Mouse (Mus musculus) testis, adult 2 months (tissue): ENCODE results near the gene Apold1. TPM values are rescaled to one million over a fixed set of nuclear protein-coding genes. Genes with fewer than 3 reads are reported as not detected.

ENCODE experiments used
- H3K27ac ChIP-seq: fragments of 200-500 bp; 2 replicates; pipeline ENCODE4 v1.5.1; 2012; ENCODE audit warnings: low read depth, low read length; ENCODE audit not compliant: control insufficient read depth, insufficient read depth
- H3K27me3 ChIP-seq: fragments of 200-500 bp; 2 replicates; pipeline ENCODE4 v1.6.1; 2012; ENCODE audit warnings: mild to moderate bottlenecking, low read length, moderate library complexity; ENCODE audit not compliant: control insufficient read depth, insufficient read depth
- H3K36me3 ChIP-seq: fragments of 200-500 bp; 2 replicates; pipeline ENCODE4 v1.6.1; 2012; ENCODE audit warnings: mild to moderate bottlenecking, low read length; ENCODE audit not compliant: control insufficient read depth, insufficient read depth
- H3K4me1 ChIP-seq: fragments of 200-500 bp; 2 replicates; pipeline ENCODE4 v1.6.1; 2012; ENCODE audit warnings: low read length; ENCODE audit not compliant: control insufficient read depth, insufficient read depth
- H3K4me3 ChIP-seq: fragments of 200-500 bp; 2 replicates; pipeline ENCODE4 v1.5.1; 2012; ENCODE audit warnings: low read depth, mild to moderate bottlenecking, low read length, moderate library complexity, mixed read lengths; ENCODE audit not compliant: control insufficient read depth
- CTCF ChIP-seq: fragments of 200-500 bp; IDR thresholded peaks from 2 replicates; pipeline ENCODE4 v1.5.1; 2012; ENCODE audit warnings: low read depth, mild to moderate bottlenecking, inconsistent platforms, low read length, moderate library complexity; ENCODE audit not compliant: control insufficient read depth, insufficient read depth, insufficient replicate concordance
- POLR2A ChIP-seq: fragments of 200-500 bp; IDR thresholded peaks from 2 replicates; pipeline ENCODE4 v1.6.1; 2012; ENCODE audit warnings: low read depth, mild to moderate bottlenecking, inconsistent platforms, low read length, moderate library complexity; ENCODE audit not compliant: control insufficient read depth
- polyA plus RNA-seq: library from polyadenylated mRNA; depleted of rRNA; stranded (reverse); fragments of >200 nt; gene quantifications from 2 replicates; pipeline ENCODE4 v1.2.3, GENCODE M21; 2012

Gene Apold1
- polyA plus RNA-seq, 1 experiment = 0.48 TPM

- H3K36me3 ChIP-seq = peaks cover 2% of the 10 kb centered on the region
- peak within 1 kb of the TSS; percentile 99 for H3K4me3 ChIP-seq
- TF ChIP-seq POLR2A (peak; percentile 75), CTCF (peak; percentile 98)
- H3K27ac ChIP-seq = peak within 1 kb of the TSS; percentile 67; the same call in 1 of the 2 replicates
- peaks cover 3% of the 10 kb centered on the region; the same call in 1 of the 2 replicates for H3K4me1 ChIP-seq
- no peaks in the 10 kb centered on the region for H3K27me3 ChIP-seq
Measured at GRCm38 (mm10) chr6:135011048-135011733, 29.7 kb downstream of the Apold1 start, which contains the start of gene Ddx47. TSS of gene Ddx47 (plus strand) at chr6:135011612.

GRCm38 (mm10) chr6:135011734-135012116 lies 30.2 kb downstream of the Apold1 start:
- Histone ChIP-seq H3K4me1 (peaks cover 3% of the 10 kb centered on the region; the same call in 1 of the 2 replicates), H3K27ac (peak overlapping the region; percentile 67; the same call in 1 of the 2 replicates), H3K36me3 (peaks cover 2% of the 10 kb centered on the region), H3K4me3 (peak overlapping the region; percentile 99), H3K27me3 (no peaks in the 10 kb centered on the region)
- no peak for TF ChIP-seq POLR2A
- no peak; the same call in 1 of the 2 replicates for TF ChIP-seq CTCF

GRCm38 (mm10) chr6:135017211-135017610 lies 35.7 kb downstream of the Apold1 start:
- H3K27me3 ChIP-seq = no peaks in the 10 kb centered on the region
- H3K27ac ChIP-seq = no peak overlapping the region
- TF ChIP-seq CTCF = no peak
- no peak for TF ChIP-seq POLR2A

GRCm38 (mm10) chr6:135019564-135019963 lies 38.0 kb downstream of the Apold1 start:
- Histone ChIP-seq H3K27me3 (no peaks in the 10 kb centered on the region), H3K4me3 (no peak overlapping the region), H3K27ac (no peak overlapping the region), H3K4me1 (no peaks in the 10 kb centered on the region), H3K36me3 (peaks cover 6% of the 10 kb centered on the region)
- TF ChIP-seq POLR2A = no peak
- TF ChIP-seq CTCF = no peak

More at GRCm38 (mm10) chr6:135017211-135017610, 35.7 kb downstream of the Apold1 start:
- Histone ChIP-seq H3K4me3 (no peak overlapping the region), H3K4me1 (no peaks in the 10 kb centered on the region; the same call in 1 of the 2 replicates), H3K36me3 (peaks cover 6% of the 10 kb centered on the region)

- no peak for TF ChIP-seq POLR2A
- TF ChIP-seq CTCF = no peak
- Histone ChIP-seq H3K4me3 (no peak overlapping the region), H3K4me1 (no peaks in the 10 kb centered on the region), H3K27ac (no peak overlapping the region), H3K36me3 (peaks cover 4% of the 10 kb centered on the region), H3K27me3 (no peaks in the 10 kb centered on the region)
Measured at GRCm38 (mm10) chr6:135021633-135022032, 40.1 kb downstream of the Apold1 start.

GRCm38 (mm10) chr6:135023379-135023778 lies 41.9 kb downstream of the Apold1 start:
- no peak for TF ChIP-seq POLR2A
- no peak for TF ChIP-seq CTCF
- Histone ChIP-seq H3K27me3 (no peaks in the 10 kb centered on the region), H3K4me3 (no peak overlapping the region), H3K4me1 (no peaks in the 10 kb centered on the region), H3K27ac (no peak overlapping the region), H3K36me3 (peaks cover 4% of the 10 kb centered on the region)

- H3K4me3 ChIP-seq = no peak overlapping the region
- no peaks in the 10 kb centered on the region for H3K27me3 ChIP-seq
- no peak overlapping the region for H3K27ac ChIP-seq
- peaks cover 4% of the 10 kb centered on the region for H3K36me3 ChIP-seq
- TF ChIP-seq POLR2A (no peak), CTCF (no peak)
- no peaks in the 10 kb centered on the region for H3K4me1 ChIP-seq
Measured at GRCm38 (mm10) chr6:135024781-135025420, 43.4 kb downstream of the Apold1 start.
